Mouse (Mus musculus): Measurements from ENCODE around the gene Rhox9. TPM values are rescaled to one million over a fixed set of nuclear protein-coding genes. Genes with fewer than 3 reads are reported as not detected.

Rhox9 gene
- not detected in 2 replicates for polyA plus RNA-seq (2012)

DNA sequence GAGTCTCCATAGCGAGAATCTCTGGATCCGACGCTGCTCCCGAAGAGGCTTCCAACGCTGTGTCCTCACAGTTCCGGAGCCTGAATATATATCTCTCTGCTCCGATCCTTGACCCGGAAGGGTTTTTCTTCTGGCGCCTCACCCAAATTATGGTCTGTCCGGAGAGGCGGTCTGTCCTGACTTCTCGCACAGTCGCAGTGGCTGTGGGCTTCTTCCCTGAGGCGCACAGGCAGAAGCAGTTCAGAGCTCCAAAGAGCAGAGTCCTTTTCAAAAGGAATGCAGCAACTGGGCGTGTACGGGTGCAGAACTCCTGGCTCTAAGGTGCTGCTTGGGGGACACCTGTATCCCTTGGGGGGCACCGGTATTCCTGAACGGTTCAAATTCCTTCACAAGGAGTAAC, at the start of gene Rhox9:
Gene Rhox9, minus strand, starts transcription at position 101 of the 400 bp plus-strand sequence.

DNA sequence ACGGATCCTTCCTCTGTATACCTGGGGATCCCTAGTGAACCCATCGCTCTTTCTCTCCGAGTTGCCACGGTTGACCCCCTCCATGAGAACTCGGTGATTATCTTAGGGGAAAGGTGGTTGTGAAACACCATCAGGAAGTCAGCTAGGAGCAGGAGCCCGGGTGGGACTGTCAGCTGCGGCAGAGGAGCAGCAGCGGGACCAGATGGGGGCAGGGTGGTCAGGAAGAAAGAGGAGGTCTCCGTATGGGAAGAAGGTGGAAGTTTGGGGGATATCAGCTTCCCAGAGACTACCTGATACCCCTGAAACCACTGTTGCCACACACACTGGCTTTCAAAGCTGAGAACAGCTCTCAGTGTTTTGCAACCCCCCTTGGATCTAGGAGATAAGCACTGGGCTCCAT, 4.4 kb downstream of the Rhox9 start, which contains the start of gene Rhox7b:
Gene Rhox7b, minus strand, starts transcription at position 101 of the 400 bp plus-strand sequence.

GRCm38 (mm10) chrX:37878844-37879243, 22.7 kb downstream of the Rhox9 start, which contains the start of gene Rhox8:
TSS of gene Rhox8 (minus strand) at chrX:37878944.

Other genes starting within 250 kb of the Rhox9 start
- gene Rhox3h, start 233.0 kb downstream of the Rhox9 start, polyA plus RNA-seq (2012): not detected in 2 replicates
- not detected in 2 replicates for gene Rhox2h, start 228.5 kb downstream of the Rhox9 start, polyA plus RNA-seq (2012)
- not detected in 2 replicates for gene Rhox5, start 96.9 kb downstream of the Rhox9 start, polyA plus RNA-seq (2012)
- gene Rhox6, start 74.9 kb downstream of the Rhox9 start, polyA plus RNA-seq (2012): not detected in 2 replicates
- gene Rhox7a, start 70.1 kb downstream of the Rhox9 start, polyA plus RNA-seq (2012): not detected in 2 replicates
- gene Rhox8, start 22.8 kb downstream of the Rhox9 start, polyA plus RNA-seq (2012): not detected in 2 replicates
- gene Rhox7b, start 4.5 kb downstream of the Rhox9 start, polyA plus RNA-seq (2012): not detected in 2 replicates
- gene Btg1-ps1, start 117.0 kb upstream of the Rhox9 start, polyA plus RNA-seq (2012): not detected in 2 replicates
- gene Btg1-ps2, start 141.3 kb upstream of the Rhox9 start, polyA plus RNA-seq (2012): not detected in 2 replicates
- gene Rhox10, start 164.7 kb upstream of the Rhox9 start, polyA plus RNA-seq (2012): not detected in 2 replicates
- gene Rhox11, start 183.4 kb upstream of the Rhox9 start, polyA plus RNA-seq (2012): not detected in 2 replicates
- not detected in 2 replicates for gene Rhox12, start 209.1 kb upstream of the Rhox9 start, polyA plus RNA-seq (2012)
- not detected in 2 replicates for gene Rhox13, start 219.4 kb upstream of the Rhox9 start, polyA plus RNA-seq (2012)